ENCODE assay signal across 26 mouse cellular contexts in genomic region chr11:100100391-100100790, GRCm38 (mm10). TPM values are rescaled to one million over a fixed set of nuclear protein-coding genes. Genes with fewer than 3 reads are reported as not detected.
A peak's percentile ranks its signal among the peaks of the same experiment; 100 is the strongest.
DNase-seq lines count a peak whose midpoint lies in the region; ATAC-seq and TF ChIP-seq lines count a peak whose summit lies in the region.
"Had no signal": no experiment of that assay in that cellular context is flagged by ENCODE, and none has a peak within 500 bp of the region (broad histone marks: within the 10 kb centered on the region; RNA-seq: fewer than 3 reads in every experiment).

No protein-coding gene starts in this region.

- 0 out of 2 replicates have a peak, but pooled peaks cover 2% of the 10 kb centered on the region for H3K4me1 ChIP-seq in stomach, postnatal 0 days (replicated peaks; ENCODE audit: control insufficient read depth, insufficient read depth)
- peaks cover 10% of the 10 kb centered on the region for H3K4me1 ChIP-seq in hindbrain, embryonic 13.5 days (replicated peaks)
- H3K4me1 ChIP-seq: embryonic facial prominence, embryonic 15.5 days; forebrain, embryonic 12.5 days; forebrain, embryonic 15.5 days had no signal

- TF ChIP-seq EP300 in stomach, postnatal 0 days (optimal IDR thresholded peaks at IDR 0.05), result no peak

- no peaks in the 10 kb centered on the region for H3K27me3 ChIP-seq in stomach, postnatal 0 days (ENCODE audit: control insufficient read depth, insufficient read depth, low read length)
- no peaks in the 10 kb centered on the region for H3K27me3 ChIP-seq in hindbrain, embryonic 13.5 days
- H3K27me3 ChIP-seq: embryonic facial prominence, embryonic 12.5 days; embryonic facial prominence, embryonic 15.5 days; forebrain, embryonic 12.5 days; forebrain, embryonic 15.5 days; hindbrain, embryonic 12.5 days had no signal

- no peak for ATAC-seq in stomach, postnatal 0 days (ENCODE audit: low FRiP score, low TSS enrichment)
- no peak for ATAC-seq in hindbrain, embryonic 13.5 days (ENCODE audit: low FRiP score)
- ATAC-seq: activated CD4-positive, CD25-positive, alpha-beta regulatory T cell, adult 4 months; CD4-positive, CD25-positive, alpha-beta regulatory T cell, adult 4 months; forebrain, embryonic 15.5 days; hindbrain, postnatal 0 days; inflammation-experienced regulatory T-cells, adult 6 months; intestine, embryonic 16.5 days had no signal

- H3K4me2 ChIP-seq in stomach, postnatal 0 days (replicated peaks; ENCODE audit: low read depth), result no peak overlapping the region
- no peak overlapping the region for H3K4me2 ChIP-seq in hindbrain, embryonic 13.5 days
- H3K4me2 ChIP-seq: embryonic facial prominence, embryonic 12.5 days; embryonic facial prominence, embryonic 15.5 days; forebrain, embryonic 12.5 days; forebrain, embryonic 15.5 days; heart, embryonic 11.5 days; hindbrain, embryonic 12.5 days had no signal

- no peaks in the 10 kb centered on the region for H3K36me3 ChIP-seq in stomach, postnatal 0 days (ENCODE audit: control insufficient read depth, insufficient read depth, low read length)
- H3K36me3 ChIP-seq in hindbrain, embryonic 13.5 days, result no peaks in the 10 kb centered on the region
- H3K36me3 ChIP-seq: embryonic facial prominence, embryonic 12.5 days; embryonic facial prominence, embryonic 15.5 days; forebrain, embryonic 12.5 days; forebrain, embryonic 15.5 days; hindbrain, embryonic 12.5 days had no signal

- H3K9me3 ChIP-seq in stomach, postnatal 0 days (ENCODE audit: control insufficient read depth, low read length), result no peaks in the 10 kb centered on the region
- H3K9me3 ChIP-seq in hindbrain, embryonic 13.5 days, result no peaks in the 10 kb centered on the region
- H3K9me3 ChIP-seq: embryonic facial prominence, embryonic 12.5 days; embryonic facial prominence, embryonic 15.5 days; forebrain, embryonic 12.5 days; forebrain, embryonic 15.5 days; hindbrain, embryonic 12.5 days had no signal

- no peak overlapping the region for H3K4me3 ChIP-seq in stomach, postnatal 0 days (ENCODE audit: low read depth, low read length)
- H3K4me3 ChIP-seq in hindbrain, embryonic 13.5 days, result no peak overlapping the region
- H3K4me3 ChIP-seq: embryonic facial prominence, embryonic 12.5 days; embryonic facial prominence, embryonic 15.5 days; forebrain, embryonic 12.5 days; forebrain, embryonic 15.5 days; heart, adult 2 months; hindbrain, embryonic 12.5 days had no signal

- peak; percentile 27 for DNase-seq in urinary bladder, postnatal 14 days (ENCODE audit: low spot score)
- no peak for DNase-seq in urinary bladder, postnatal 10 days (ENCODE audit: low spot score)
- peak; percentile 84 for DNase-seq in fat pad, adult 2 months (ENCODE audit: extremely low read depth, low read depth, low spot score)
- DNase-seq in stomach, postnatal 0 days (ENCODE audit: low spot score), result no peak
- DNase-seq in kidney, postnatal 36 days, result no peak
- DNase-seq: adrenal gland, postnatal 10 days; adrenal gland, postnatal 36 days; cerebellum, adult 18-20 months; cerebellum, adult 9-11 months; gastrocnemius, postnatal 25 days; heart, adult 2 months had no signal

- 83% methylated on average over 4 of the region's 4 CpGs for WGBS in stomach, postnatal 0 days
- 92% methylated on average over 4 of the region's 4 CpGs for WGBS in hindbrain, embryonic 13.5 days

- H3K27ac ChIP-seq in stomach, postnatal 0 days (replicated peaks), result peak overlapping the region; percentile 35; the same call in 1 of the 2 replicates
- H3K27ac ChIP-seq in hindbrain, embryonic 13.5 days, result no peak overlapping the region
- H3K27ac ChIP-seq: embryonic facial prominence, embryonic 12.5 days; embryonic facial prominence, embryonic 15.5 days; forebrain, embryonic 12.5 days; forebrain, embryonic 15.5 days; heart, adult 2 months; hindbrain, embryonic 12.5 days; hindbrain, postnatal 0 days had no signal

- H3K9ac ChIP-seq in stomach, postnatal 0 days (ENCODE audit: low read length), result no peak overlapping the region
- no peak overlapping the region for H3K9ac ChIP-seq in hindbrain, embryonic 13.5 days
- H3K9ac ChIP-seq: embryonic facial prominence, embryonic 12.5 days; embryonic facial prominence, embryonic 15.5 days; forebrain, embryonic 12.5 days; forebrain, embryonic 15.5 days; hindbrain, embryonic 12.5 days had no signal

- TF ChIP-seq CTCF in stomach, postnatal 0 days (IDR thresholded peaks at IDR 0.05; ENCODE audit: low read depth), result no peak

RNA-seq across cellular contexts. Expression of gene Krt35, which starts 4.3 kb away (rescaled TPM):
- 0.21 and 0.33 TPM in 2 replicates for polyA plus RNA-seq in stomach, postnatal 0 days (2015; fragmentation: Nextera tagmentation; extraction: Ambion mirVana)
- polyA plus RNA-seq in hindbrain, embryonic 13.5 days (2015; fragmentation: Nextera tagmentation; extraction: Ambion mirVana), result not detected in 2 replicates
- polyA plus RNA-seq: activated CD4-positive, CD25-positive, alpha-beta regulatory T cell, adult 4 months; C2C12; CD4-positive, CD25-positive, alpha-beta regulatory T cell, adult 4 months; embryonic facial prominence, embryonic 12.5 days; forebrain, embryonic 12.5 days; forebrain, embryonic 15.5 days; heart, adult 2 months; heart, embryonic 11.5 days; heart, embryonic 14.5 days; heart, postnatal 0 days; hindbrain, embryonic 12.5 days; inflammation-experienced regulatory T-cells, adult 6 months had no signal

RNA-seq across cellular contexts. Expression of gene Krt36, which starts 5.0 kb away (rescaled TPM):
- 0.30 and 0.48 TPM in 2 replicates for polyA plus RNA-seq in stomach, postnatal 0 days (2015; fragmentation: Nextera tagmentation; extraction: Ambion mirVana)
- polyA plus RNA-seq in hindbrain, embryonic 13.5 days (2015; fragmentation: Nextera tagmentation; extraction: Ambion mirVana), result not detected in 2 replicates
- polyA plus RNA-seq: activated CD4-positive, CD25-positive, alpha-beta regulatory T cell, adult 4 months; CD4-positive, CD25-positive, alpha-beta regulatory T cell, adult 4 months; forebrain, embryonic 12.5 days; forebrain, embryonic 15.5 days; heart, adult 2 months; heart, embryonic 11.5 days; heart, embryonic 14.5 days; heart, postnatal 0 days; hindbrain, embryonic 12.5 days; inflammation-experienced regulatory T-cells, adult 6 months had no signal

RNA-seq across cellular contexts. Expression of gene Krt32, which starts 12.4 kb away (rescaled TPM):
- polyA plus RNA-seq in stomach, postnatal 0 days (2015; fragmentation: Nextera tagmentation; extraction: Ambion mirVana), result 0.59 and 0.65 TPM in 2 replicates
- not detected in 2 replicates for polyA plus RNA-seq in hindbrain, embryonic 13.5 days (2015; fragmentation: Nextera tagmentation; extraction: Ambion mirVana)
- polyA plus RNA-seq: activated CD4-positive, CD25-positive, alpha-beta regulatory T cell, adult 4 months; C2C12; CD4-positive, CD25-positive, alpha-beta regulatory T cell, adult 4 months; embryonic facial prominence, embryonic 12.5 days; forebrain, embryonic 12.5 days; forebrain, embryonic 15.5 days; heart, adult 2 months; heart, embryonic 11.5 days; heart, embryonic 14.5 days; heart, postnatal 0 days; hindbrain, embryonic 12.5 days; hindbrain, postnatal 0 days; inflammation-experienced regulatory T-cells, adult 6 months; intestine, embryonic 16.5 days had no signal

RNA-seq across cellular contexts. Expression of gene Krt13, which starts 21.0 kb away (rescaled TPM):
- 2,802 and 3,195 TPM in 2 replicates for polyA plus RNA-seq in stomach, postnatal 0 days (2015; fragmentation: Nextera tagmentation; extraction: Ambion mirVana)
- 0.57 TPM in 1 of 2 replicates, not detected in the other for polyA plus RNA-seq in hindbrain, embryonic 13.5 days (2015; fragmentation: Nextera tagmentation; extraction: Ambion mirVana)
- polyA plus RNA-seq: activated CD4-positive, CD25-positive, alpha-beta regulatory T cell, adult 4 months; CD4-positive, CD25-positive, alpha-beta regulatory T cell, adult 4 months; embryonic facial prominence, embryonic 12.5 days; forebrain, embryonic 12.5 days; forebrain, embryonic 15.5 days; heart, adult 2 months; heart, embryonic 11.5 days; heart, embryonic 14.5 days; heart, postnatal 0 days; hindbrain, embryonic 12.5 days; hindbrain, postnatal 0 days; inflammation-experienced regulatory T-cells, adult 6 months had no signal

RNA-seq across cellular contexts. Expression of gene Krt15, which starts 35.3 kb away (rescaled TPM):
- polyA plus RNA-seq in stomach, postnatal 0 days (2015; fragmentation: Nextera tagmentation; extraction: Ambion mirVana), result 758 and 921 TPM in 2 replicates
- polyA plus RNA-seq in hindbrain, embryonic 13.5 days (2015; fragmentation: Nextera tagmentation; extraction: Ambion mirVana), result 0.22 and 1.2 TPM in 2 replicates
- polyA plus RNA-seq: activated CD4-positive, CD25-positive, alpha-beta regulatory T cell, adult 4 months; CD4-positive, CD25-positive, alpha-beta regulatory T cell, adult 4 months; inflammation-experienced regulatory T-cells, adult 6 months had no signal

Comparison
In these comparisons a context has a peak if more than half of its experiments do, and no peak if none do; other contexts are left out.
1. DNase-seq: peak in urinary bladder, postnatal 14 days (single experiment) and fat pad, adult 2 months (single experiment); none in urinary bladder, postnatal 10 days (single experiment), stomach, postnatal 0 days (single experiment) and kidney, postnatal 36 days (0 of 2).